Mouse (Mus musculus) olfactory bulb, adult 2 months (tissue): ENCODE results near the gene Arhgef11.

Experiments used
- CTCF ChIP-seq: fragments of 200-500 bp; IDR thresholded peaks from 2 replicates; pipeline ENCODE4 v1.5.1; 2012; ENCODE audit warnings: low read depth, mild to moderate bottlenecking, low read length, moderate library complexity; ENCODE audit not compliant: insufficient read depth
- POLR2A ChIP-seq: fragments of 200-500 bp; IDR thresholded peaks from 2 replicates; pipeline ENCODE4 v1.6.1; 2012; ENCODE audit warnings: mild to moderate bottlenecking, low read depth, low read length, moderate library complexity; ENCODE audit not compliant: insufficient read depth

GRCm38 (mm10) chr3:87575766-87576165 is 41.6 kb upstream of the Arhgef11 start:
- no peak for TF ChIP-seq CTCF
- TF ChIP-seq POLR2A: no peak
